Mouse (Mus musculus) G1E (cell line): Measurements from ENCODE around the gene Trpv1.

Source experiments
- CTCF ChIP-seq: IDR thresholded peaks from 2 replicates; pipeline ENCODE4 v1.5.1; 2012; ENCODE audit warnings: low read depth, low read length, inconsistent platforms, mixed read lengths
- POLR2AphosphoS5 ChIP-seq: IDR thresholded peaks from 2 replicates; pipeline ENCODE4 v1.6.1; 2012; ENCODE audit warnings: low read depth, low read length, inconsistent platforms; ENCODE audit not compliant: insufficient replicate concordance

DNA sequence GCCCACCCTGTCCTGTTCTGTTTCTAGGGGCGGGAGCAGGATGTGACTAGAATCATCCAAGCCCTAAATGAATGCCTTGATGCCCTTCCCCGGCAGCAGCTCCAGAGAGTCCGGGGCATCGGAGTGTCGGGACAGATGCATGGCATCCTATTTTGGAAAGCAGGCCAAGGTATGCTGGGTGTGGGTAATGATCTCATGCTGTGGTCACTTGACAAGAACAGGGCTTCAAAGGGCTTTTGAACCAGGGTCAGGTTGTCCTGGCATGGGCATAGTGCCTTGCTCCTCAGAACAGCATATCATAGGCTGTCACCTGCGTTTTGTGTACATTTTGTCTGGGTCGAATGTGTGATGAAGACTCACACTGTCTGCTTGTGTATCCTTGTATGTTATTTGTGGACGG lies 30.2 kb upstream of the Trpv1 start:
- no peak for TF ChIP-seq CTCF
- TF ChIP-seq POLR2AphosphoS5 = no peak
